Mouse (Mus musculus): ENCODE results near the gene Tchp. TPM values are rescaled to one million over a fixed set of nuclear protein-coding genes. Genes with fewer than 3 reads are reported as not detected.
A peak's percentile ranks its signal among the peaks of the same experiment; 100 is the strongest.

Tchp gene
- total RNA-seq, 1 experiment, result 20.6 TPM

DNA sequence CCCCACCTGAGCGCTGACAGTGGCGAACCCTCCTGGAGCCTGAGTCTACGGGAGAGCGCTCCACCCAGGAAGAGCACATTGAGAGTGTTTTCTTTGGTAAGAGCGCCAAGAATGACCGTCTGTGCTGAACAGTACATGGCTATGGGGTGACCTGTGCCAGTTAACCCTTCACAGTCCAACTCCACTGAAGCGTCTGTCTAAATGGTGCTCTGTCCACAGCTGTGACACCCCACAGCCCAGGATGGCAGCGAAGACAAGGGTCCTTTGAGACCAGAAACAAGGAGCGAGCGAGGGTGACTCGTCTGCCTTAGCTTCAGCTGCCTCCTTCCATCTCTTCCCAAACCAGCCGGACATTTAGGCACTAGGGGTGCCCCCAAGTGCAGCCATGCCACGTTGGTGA, 18.9 kb upstream of the Tchp start:
- Histone ChIP-seq H3K4me3 (ENCODE audit: insufficient read depth in 1 of 2, low read depth in 1 of 2, low read length in 2 of 2, poor library complexity in 1 of 2, severe bottlenecking in 1 of 2) (no peak overlapping the region), H3K27ac (ENCODE audit: insufficient read depth, low read depth, low read length, poor library complexity, severe bottlenecking) (no peak overlapping the region), H3K4me1 (ENCODE audit: control insufficient read depth in 2 of 2, insufficient read depth in 2 of 2, low read length in 2 of 2, poor library complexity in 1 of 2) (peaks cover 0 to 17% of the 10 kb centered on the region in 2 experiments; a peak in 1 of 4 replicates), H3K36me3 (ENCODE audit: control insufficient read depth, insufficient read depth, low read length, poor library complexity, severe bottlenecking) (no peaks in the 10 kb centered on the region), H3K9ac (ENCODE audit: insufficient read depth, low read depth, low read length, poor library complexity, severe bottlenecking) (no peak overlapping the region), H3K9me3 (ENCODE audit: control insufficient read depth, insufficient read depth, low read depth, low read length) (no peaks in the 10 kb centered on the region)
- no peak for DNase-seq (ENCODE audit: low read depth, low spot score)
- in situ Hi-C loops (cut with MboI; ENCODE audit: low sequenced_read_pairs in 2 of 2, unreplicated experiment in 2 of 2), result no loop called here
- TF ChIP-seq ZNF384 (IDR thresholded peaks at IDR 0.05; ENCODE audit: low read depth, low read length) (no peak), HCFC1 (IDR thresholded peaks at IDR 0.05; ENCODE audit: borderline replicate concordance, insufficient read depth, low read length) (no peak), ZC3H11A (IDR thresholded peaks at IDR 0.05; ENCODE audit: borderline replicate concordance, low read depth, low read length) (no peak), CHD2 (IDR thresholded peaks at IDR 0.05; ENCODE audit: low read depth, low read length) (no peak), MAFK (IDR thresholded peaks at IDR 0.05; ENCODE audit: insufficient read depth, low read depth, low read length) (no peak)

DNA sequence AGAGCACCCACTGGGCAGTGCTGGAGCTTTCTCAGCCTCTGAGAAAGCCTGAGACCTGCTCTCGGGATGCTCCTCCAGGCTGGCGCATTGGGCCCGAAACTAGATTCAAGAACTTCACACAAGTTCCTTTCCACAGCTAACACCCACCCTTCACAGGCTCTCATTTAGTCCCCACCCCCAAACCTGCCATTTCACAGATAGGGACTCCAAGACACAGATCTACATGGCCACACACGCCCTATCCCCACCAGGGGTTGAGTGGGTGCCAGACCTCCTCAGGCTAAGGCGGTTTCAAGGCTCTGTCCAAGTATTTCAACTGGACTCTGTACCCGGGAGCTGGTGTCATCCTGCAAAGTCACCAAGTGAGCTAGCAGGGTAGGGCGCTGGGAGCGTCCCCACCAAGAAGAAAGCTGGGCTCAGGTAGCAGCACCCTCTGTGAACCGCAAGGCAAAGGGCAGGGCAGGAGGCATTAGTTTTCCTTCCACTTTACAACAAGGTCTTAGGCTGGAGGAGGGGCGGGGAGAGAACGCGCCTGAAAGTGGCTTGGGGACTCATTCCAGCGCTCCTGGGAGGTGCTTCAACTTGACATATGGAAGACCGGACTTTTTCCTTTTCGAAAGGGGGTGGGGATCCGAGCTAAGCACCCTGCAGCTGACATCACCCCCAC, 17.7 kb upstream of the Tchp start:
- in situ Hi-C loops (cut with MboI; ENCODE audit: low sequenced_read_pairs in 2 of 2, unreplicated experiment in 2 of 2), result no loop called here
- Histone ChIP-seq H3K4me1 (ENCODE audit: control insufficient read depth in 2 of 2, insufficient read depth in 2 of 2, low read length in 2 of 2, poor library complexity in 1 of 2) (peaks cover 0 to 17% of the 10 kb centered on the region in 2 experiments; a peak in 1 of 4 replicates), H3K9ac (ENCODE audit: insufficient read depth, low read depth, low read length, poor library complexity, severe bottlenecking) (peak overlapping the region; percentile 81; the same call in 1 of the 2 replicates), H3K36me3 (ENCODE audit: control insufficient read depth, insufficient read depth, low read length, poor library complexity, severe bottlenecking) (no peaks in the 10 kb centered on the region), H3K27ac (ENCODE audit: insufficient read depth, low read depth, low read length, poor library complexity, severe bottlenecking) (no peak overlapping the region), H3K9me3 (ENCODE audit: control insufficient read depth, insufficient read depth, low read depth, low read length) (no peaks in the 10 kb centered on the region), H3K4me3 (ENCODE audit: insufficient read depth in 1 of 2, low read depth in 1 of 2, low read length in 2 of 2, poor library complexity in 1 of 2, severe bottlenecking in 1 of 2) (peak overlapping the region; percentile 87 to 88)
- TF ChIP-seq ZNF384 (IDR thresholded peaks at IDR 0.05; ENCODE audit: low read depth, low read length), result no peak
- TF ChIP-seq ZC3H11A (IDR thresholded peaks at IDR 0.05; ENCODE audit: borderline replicate concordance, low read depth, low read length), result no peak
- no peak for TF ChIP-seq HCFC1 (IDR thresholded peaks at IDR 0.05; ENCODE audit: borderline replicate concordance, insufficient read depth, low read length)
- TF ChIP-seq MAFK (IDR thresholded peaks at IDR 0.05; ENCODE audit: insufficient read depth, low read depth, low read length), result no peak
- TF ChIP-seq CHD2 (IDR thresholded peaks at IDR 0.05; ENCODE audit: low read depth, low read length), result no peak
- no peak for DNase-seq (ENCODE audit: low read depth, low spot score)

DNA sequence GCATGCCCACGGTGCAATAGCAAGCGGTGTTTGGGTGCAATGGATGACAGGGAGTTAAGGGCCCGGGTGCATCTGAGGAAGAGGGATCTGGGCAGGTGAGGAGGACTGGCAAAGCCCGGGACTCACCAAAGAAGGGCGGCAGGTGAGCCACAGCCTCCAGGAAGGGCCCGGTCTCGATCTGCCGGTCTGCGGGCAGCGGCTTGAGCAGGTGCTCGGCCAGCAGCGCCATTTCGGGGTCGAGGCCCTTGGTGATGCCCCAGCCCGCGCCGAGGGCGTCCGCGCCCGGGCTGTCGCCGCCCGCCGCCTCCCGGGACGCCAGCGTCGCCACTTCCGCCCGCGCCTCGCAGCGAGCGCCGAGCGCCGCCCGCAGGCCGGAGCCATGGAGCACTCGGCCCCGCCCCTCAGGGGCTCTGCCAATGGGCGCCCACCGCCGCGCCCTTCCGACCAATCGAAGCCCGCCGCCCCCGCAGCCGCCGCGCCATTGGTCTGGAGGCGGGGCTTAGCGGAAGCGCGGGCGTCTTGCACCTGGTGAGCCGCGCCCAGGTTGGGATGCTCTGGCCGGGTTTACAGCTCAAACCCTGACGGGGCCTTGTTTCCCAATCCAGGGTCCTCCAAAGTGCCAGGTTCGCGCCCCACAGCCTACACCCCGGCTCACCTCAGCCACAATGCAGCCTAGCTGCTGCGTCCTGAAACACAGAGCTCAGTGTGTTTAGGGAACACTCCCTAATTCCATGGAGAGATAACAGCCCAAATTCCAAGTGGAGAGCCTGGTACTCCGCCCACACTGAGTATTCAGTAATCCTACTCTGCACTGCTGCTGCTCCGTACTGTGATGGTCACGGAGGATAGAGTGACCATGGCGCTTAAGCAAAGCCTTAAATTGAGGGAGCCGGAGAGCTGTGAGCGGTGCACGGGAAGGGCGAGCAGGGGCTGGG, 16.7 kb upstream of the Tchp start, which contains the start of gene Gltp:
Gene Gltp, minus strand, starts transcription at position 352 of the 935 bp plus-strand sequence.
- peak within 1 kb of the TSS; percentile 54; the same call in 1 of the 2 replicates for H3K27ac ChIP-seq (ENCODE audit: insufficient read depth, low read depth, low read length, poor library complexity, severe bottlenecking)
- in situ Hi-C loops (cut with MboI; ENCODE audit: low sequenced_read_pairs in 2 of 2, unreplicated experiment in 2 of 2), result no loop called here
- peak; percentile 90 for DNase-seq (ENCODE audit: low read depth, low spot score)

DNA sequence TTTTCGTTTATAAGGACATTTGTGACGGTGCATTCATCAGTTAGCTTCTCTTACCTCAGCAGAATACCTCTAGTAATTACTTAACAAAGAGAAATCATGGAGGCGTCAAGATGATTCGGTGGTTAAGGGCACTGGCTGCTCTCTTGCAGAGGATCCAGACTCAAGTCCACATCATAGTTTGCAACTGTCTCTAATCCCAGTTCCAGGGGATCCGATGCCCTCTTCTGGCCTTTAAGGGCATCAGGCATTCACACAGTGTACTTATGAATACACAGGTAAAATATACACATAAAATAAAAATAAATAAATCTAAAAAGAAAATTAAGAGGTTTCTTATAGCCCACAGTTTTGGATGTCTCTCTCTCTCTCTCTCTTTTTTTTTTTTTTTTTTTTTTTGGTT, 11.8 kb upstream of the Tchp start:
- no peak for DNase-seq (ENCODE audit: low read depth, low spot score)
- in situ Hi-C loops (cut with MboI; ENCODE audit: low sequenced_read_pairs in 2 of 2, unreplicated experiment in 2 of 2), result no loop called here
- Histone ChIP-seq H3K9ac (ENCODE audit: insufficient read depth, low read depth, low read length, poor library complexity, severe bottlenecking) (no peak overlapping the region), H3K9me3 (ENCODE audit: control insufficient read depth, insufficient read depth, low read depth, low read length) (no peaks in the 10 kb centered on the region), H3K36me3 (ENCODE audit: control insufficient read depth, insufficient read depth, low read length, poor library complexity, severe bottlenecking) (no peaks in the 10 kb centered on the region), H3K4me3 (ENCODE audit: insufficient read depth in 1 of 2, low read depth in 1 of 2, low read length in 2 of 2, poor library complexity in 1 of 2, severe bottlenecking in 1 of 2) (no peak overlapping the region), H3K4me1 (ENCODE audit: control insufficient read depth in 2 of 2, insufficient read depth in 2 of 2, low read length in 2 of 2, poor library complexity in 1 of 2) (peaks cover 1 to 13% of the 10 kb centered on the region in 2 experiments; a peak in 2 of 4 replicates), H3K27ac (ENCODE audit: insufficient read depth, low read depth, low read length, poor library complexity, severe bottlenecking) (no peak overlapping the region)
- TF ChIP-seq ZNF384 (IDR thresholded peaks at IDR 0.05; ENCODE audit: low read depth, low read length), result 0 out of 2 replicates have a peak, but pooled peaks have one; percentile 36
- no peak for TF ChIP-seq HCFC1 (IDR thresholded peaks at IDR 0.05; ENCODE audit: borderline replicate concordance, insufficient read depth, low read length)

More for the DNA sequence above, 16.7 kb upstream of the Tchp start, which contains the start of gene Gltp:
- no peaks in the 10 kb centered on the region for H3K36me3 ChIP-seq (ENCODE audit: control insufficient read depth, insufficient read depth, low read length, poor library complexity, severe bottlenecking)
- no peaks in the 10 kb centered on the region for H3K9me3 ChIP-seq (ENCODE audit: control insufficient read depth, insufficient read depth, low read depth, low read length)
- H3K4me3 ChIP-seq (ENCODE audit: insufficient read depth in 1 of 2, low read depth in 1 of 2, low read length in 2 of 2, poor library complexity in 1 of 2, severe bottlenecking in 1 of 2), result peak within 1 kb of the TSS; percentile 87 to 88
- peaks cover 1 to 15% of the 10 kb centered on the region in 2 experiments; a peak in 1 of 4 replicates for H3K4me1 ChIP-seq (ENCODE audit: control insufficient read depth in 2 of 2, insufficient read depth in 2 of 2, low read length in 2 of 2, poor library complexity in 1 of 2)
- no peak for TF ChIP-seq ZNF384 (IDR thresholded peaks at IDR 0.05; ENCODE audit: low read depth, low read length)
- no peak for TF ChIP-seq HCFC1 (IDR thresholded peaks at IDR 0.05; ENCODE audit: borderline replicate concordance, insufficient read depth, low read length)
- TF ChIP-seq MAFK (IDR thresholded peaks at IDR 0.05; ENCODE audit: insufficient read depth, low read depth, low read length), result no peak
- peak; percentile 65; the same call in 1 of the 2 replicates for TF ChIP-seq CHD2 (IDR thresholded peaks at IDR 0.05; ENCODE audit: low read depth, low read length)
- H3K9ac ChIP-seq (ENCODE audit: insufficient read depth, low read depth, low read length, poor library complexity, severe bottlenecking), result peak within 1 kb of the TSS; percentile 81

Measured in ES-E14 (cell line).